Mouse (Mus musculus) duodenum, adult 2 months (tissue): ENCODE measurements around the gene Nbeal1. TPM values are rescaled to one million over a fixed set of nuclear protein-coding genes. Genes with fewer than 3 reads are reported as not detected.

ENCODE experiments used
- polyA plus RNA-seq: library from polyadenylated mRNA; depleted of rRNA; stranded (reverse); fragments of >200 nt; gene quantifications from 2 replicates; pipeline ENCODE4 v1.2.3, GENCODE M21; 2012; ENCODE audit warnings: low replicate concordance; rRNA removed

Gene Nbeal1
- 0.32 and 0.39 TPM in 2 replicates for polyA plus RNA-seq

DNA sequence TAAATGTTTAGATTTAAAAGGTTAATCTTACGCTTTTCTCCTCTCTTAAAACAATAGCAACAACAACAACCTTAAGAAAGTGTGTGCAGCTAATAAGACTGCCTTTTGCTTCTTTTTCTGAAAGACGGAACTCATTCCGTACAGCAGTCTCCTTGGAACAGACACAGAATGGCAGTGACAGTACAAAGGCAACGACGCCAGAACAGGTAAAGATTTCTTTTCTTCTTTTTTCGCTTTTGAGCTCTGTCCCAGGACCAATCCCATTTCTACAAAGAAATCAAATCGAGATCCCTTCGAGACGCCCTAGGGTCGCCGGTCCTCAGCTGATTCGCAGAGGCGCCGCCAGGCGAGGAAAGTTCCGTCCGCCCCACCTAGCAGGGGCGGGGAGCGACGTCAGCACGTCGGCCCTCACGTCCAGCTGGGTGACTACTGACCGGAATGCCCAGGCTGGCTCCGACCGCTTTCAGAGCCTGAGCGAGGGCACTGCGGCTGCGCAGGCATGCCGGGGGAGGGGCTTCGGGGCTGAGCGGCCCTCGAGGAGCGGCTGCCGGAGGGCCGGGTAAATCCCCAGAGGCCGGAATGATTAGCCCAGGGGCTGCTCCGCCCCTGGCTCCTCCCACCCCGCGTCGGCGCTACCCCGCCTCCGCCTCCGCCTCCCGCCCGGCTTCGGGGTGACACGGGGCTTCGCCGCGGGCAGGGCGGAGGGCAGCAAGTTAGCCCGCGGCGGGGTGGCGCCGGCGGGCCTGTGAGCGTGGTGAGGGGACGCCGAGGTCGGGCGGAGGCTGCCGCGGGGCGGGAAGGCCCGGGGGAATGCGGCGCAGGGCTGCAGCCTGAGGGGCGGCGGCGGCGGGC, at the start of gene Nbeal1:
Gene Nbeal1 (plus strand): TSS at position 668 of the 852 bp plus-strand sequence.

GRCm38 (mm10) chr1:60342808-60343629, 162.6 kb downstream of the Nbeal1 start, which contains the start of gene Cyp20a1:
TSS of gene Cyp20a1 (plus strand) at chr1:60343323.

Other genes starting within 250 kb of the Nbeal1 start
- 0.12 and 0.19 TPM in 2 replicates for gene Ica1l, start 137.4 kb upstream of the Nbeal1 start, polyA plus RNA-seq
- 0.18 and 0.70 TPM in 2 replicates for gene Carf, start 82.4 kb upstream of the Nbeal1 start, polyA plus RNA-seq
- 0.65 and 1.1 TPM in 2 replicates for gene Wdr12, start 82.0 kb upstream of the Nbeal1 start, polyA plus RNA-seq
- 0.47 and 0.90 TPM in 2 replicates for gene Cyp20a1, start 162.7 kb downstream of the Nbeal1 start, polyA plus RNA-seq
- 0.50 and 0.67 TPM in 2 replicates for gene Abi2, start 229.0 kb downstream of the Nbeal1 start, polyA plus RNA-seq